8 mouse cellular contexts compared by ENCODE assay signal in the genomic region with DNA sequence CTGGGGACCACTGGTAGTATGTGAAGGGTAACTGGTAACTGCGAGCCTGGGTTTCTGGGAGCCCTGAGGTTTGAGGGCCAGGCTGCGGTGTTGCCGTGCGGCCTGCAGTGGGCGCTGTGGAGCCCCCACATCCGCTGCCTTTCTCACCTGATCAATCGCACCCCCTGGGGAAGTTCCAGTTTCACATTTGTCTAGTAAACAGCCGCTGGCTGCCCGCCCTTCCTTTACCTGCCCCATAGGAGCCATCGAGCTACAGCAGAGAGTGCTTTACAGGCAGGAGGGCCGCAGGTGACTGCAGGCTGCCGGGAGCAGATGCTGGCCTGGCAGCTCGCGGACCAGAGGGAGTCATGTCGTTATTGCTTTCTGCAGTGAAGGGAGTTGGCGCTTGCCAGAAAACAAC.
DNase-seq lines count a peak whose midpoint lies in the region; ATAC-seq and TF ChIP-seq lines count a peak whose summit lies in the region.

No protein-coding gene starts in this region.

- peak; percentile 62 for ATAC-seq in embryonic facial prominence, embryonic 15.5 days (ENCODE audit: insufficient number of reproducible peaks, low FRiP score, low TSS enrichment, low read depth)
- ATAC-seq in heart, embryonic 14.5 days (ENCODE audit: insufficient number of reproducible peaks, insufficient read depth, low FRiP score, low read depth) = no peak
- peak; percentile 35; the same call in 1 of the 2 replicates for ATAC-seq in kidney, postnatal 0 days (replicated peaks; ENCODE audit: low FRiP score, low read depth)
- ATAC-seq in liver, embryonic 13.5 days (ENCODE audit: low read depth) = no peak; the same call in 1 of the 2 replicates
- no peak for ATAC-seq in stomach, embryonic 16.5 days (ENCODE audit: insufficient read depth, low FRiP score)

- H3K27me3 ChIP-seq in embryonic facial prominence, embryonic 15.5 days = 0 out of 2 replicates have a peak, but pooled peaks cover 3% of the 10 kb centered on the region
- peaks cover 58% of the 10 kb centered on the region for H3K27me3 ChIP-seq in heart, embryonic 14.5 days (ENCODE audit: control insufficient read depth, insufficient read depth, low read length)
- no peaks in the 10 kb centered on the region for H3K27me3 ChIP-seq in kidney, postnatal 0 days (ENCODE audit: insufficient read depth, low read length)
- H3K27me3 ChIP-seq in liver, embryonic 13.5 days = peaks cover 9% of the 10 kb centered on the region; the same call in 1 of the 2 replicates
- no peaks in the 10 kb centered on the region for H3K27me3 ChIP-seq in stomach, embryonic 16.5 days (ENCODE audit: control insufficient read depth, insufficient read depth, low read length)

- no peaks in the 10 kb centered on the region for H3K36me3 ChIP-seq in embryonic facial prominence, embryonic 15.5 days
- peaks cover 10% of the 10 kb centered on the region; the same call in 1 of the 2 replicates for H3K36me3 ChIP-seq in heart, embryonic 14.5 days (ENCODE audit: control insufficient read depth, insufficient read depth, low read length)
- no peaks in the 10 kb centered on the region for H3K36me3 ChIP-seq in kidney, postnatal 0 days (ENCODE audit: insufficient read depth, low read length)
- no peaks in the 10 kb centered on the region for H3K36me3 ChIP-seq in liver, embryonic 13.5 days
- H3K36me3 ChIP-seq in stomach, embryonic 16.5 days (ENCODE audit: control insufficient read depth, insufficient read depth, low read length) = no peaks in the 10 kb centered on the region

- no peak for TF ChIP-seq POLR2A in bone marrow macrophage, adult 2 months (IDR thresholded peaks at IDR 0.05; ENCODE audit: borderline replicate concordance, low read depth, low read length)

- H3K9ac ChIP-seq in embryonic facial prominence, embryonic 15.5 days = no peak overlapping the region
- H3K9ac ChIP-seq in heart, embryonic 14.5 days (ENCODE audit: low read length) = peak overlapping the region; percentile 59
- peak overlapping the region; percentile 52 for H3K9ac ChIP-seq in kidney, postnatal 0 days (ENCODE audit: low read depth, low read length)
- H3K9ac ChIP-seq in liver, embryonic 13.5 days = no peak overlapping the region
- H3K9ac ChIP-seq in stomach, embryonic 16.5 days (ENCODE audit: low read length) = peak overlapping the region; percentile 62

- no peak overlapping the region for H3K27ac ChIP-seq in bone marrow macrophage, adult 2 months (ENCODE audit: insufficient read depth, low read depth, low read length)
- no peak overlapping the region; the same call in 1 of the 2 replicates for H3K27ac ChIP-seq in embryonic facial prominence, embryonic 15.5 days (replicated peaks)
- H3K27ac ChIP-seq in heart, embryonic 14.5 days (replicated peaks in 1 of 2; ENCODE audit: control insufficient read depth in 1 of 2, insufficient read depth in 1 of 2, low read depth in 2 of 2, low read length in 2 of 2) = no peak overlapping the region
- H3K27ac ChIP-seq in kidney, postnatal 0 days = no peak overlapping the region
- H3K27ac ChIP-seq in liver, embryonic 13.5 days = no peak overlapping the region
- H3K27ac ChIP-seq in stomach, embryonic 16.5 days (ENCODE audit: low read length) = no peak overlapping the region

- H3K4me3 ChIP-seq in bone marrow macrophage, adult 2 months (ENCODE audit: insufficient read depth, low read length) = peak overlapping the region; percentile 65
- peak overlapping the region; percentile 36 for H3K4me3 ChIP-seq in embryonic facial prominence, embryonic 15.5 days (replicated peaks)
- H3K4me3 ChIP-seq in heart, embryonic 14.5 days (ENCODE audit: control insufficient read depth in 1 of 2, insufficient read depth in 1 of 2, low read depth in 1 of 2, low read length in 2 of 2) = peak overlapping the region; percentile 39 to 46
- H3K4me3 ChIP-seq in kidney, postnatal 0 days (replicated peaks; ENCODE audit: low read depth, low read length) = peak overlapping the region; percentile 28; the same call in 1 of the 2 replicates
- peak overlapping the region; percentile 50 for H3K4me3 ChIP-seq in liver, embryonic 13.5 days (replicated peaks)
- peak overlapping the region; percentile 38 for H3K4me3 ChIP-seq in stomach, embryonic 16.5 days (replicated peaks; ENCODE audit: low read length)

- no peaks in the 10 kb centered on the region for H3K9me3 ChIP-seq in embryonic facial prominence, embryonic 15.5 days (replicated peaks)
- H3K9me3 ChIP-seq in heart, embryonic 14.5 days (ENCODE audit: control insufficient read depth, low read length) = no peaks in the 10 kb centered on the region
- no peaks in the 10 kb centered on the region for H3K9me3 ChIP-seq in kidney, postnatal 0 days (replicated peaks; ENCODE audit: low read length)
- H3K9me3 ChIP-seq in liver, embryonic 13.5 days (replicated peaks) = no peaks in the 10 kb centered on the region
- no peaks in the 10 kb centered on the region for H3K9me3 ChIP-seq in stomach, embryonic 16.5 days (replicated peaks; ENCODE audit: control insufficient read depth, low read length)

- WGBS in embryonic facial prominence, embryonic 15.5 days = 7% methylated on average over 16 of the region's 16 CpGs
- 5% methylated on average over 16 of the region's 16 CpGs for WGBS in heart, embryonic 14.5 days
- WGBS in kidney, postnatal 0 days = 3% methylated on average over 16 of the region's 16 CpGs
- 9% methylated on average over 16 of the region's 16 CpGs for WGBS in liver, embryonic 13.5 days (ENCODE audit: insufficient replicate concordance)
- 13% methylated on average over 16 of the region's 16 CpGs for WGBS in stomach, embryonic 16.5 days

- peak; percentile 90 for DNase-seq in CD4-positive helper T cell, adult 2 months (ENCODE audit: low read depth, low spot score)
- peak; percentile 68 for DNase-seq in kidney, postnatal 0 days (ENCODE audit: low spot score)
- DNase-seq in liver, embryonic 13.5 days = peak; percentile 18
- peak; percentile 93 for DNase-seq in naive thymus-derived CD4-positive, alpha-beta T cell, adult 2 months (ENCODE audit: low read depth)

- TF ChIP-seq CTCF in bone marrow macrophage, adult 2 months (IDR thresholded peaks at IDR 0.05; ENCODE audit: low read depth, low read length) = peak; percentile 87
- peak; percentile 82 for TF ChIP-seq CTCF in kidney, postnatal 0 days (IDR thresholded peaks at IDR 0.05; ENCODE audit: low read depth)

- peaks cover 11% of the 10 kb centered on the region for H3K4me1 ChIP-seq in bone marrow macrophage, adult 2 months (ENCODE audit: control insufficient read depth, insufficient read depth, low read length)
- peaks cover 20% of the 10 kb centered on the region for H3K4me1 ChIP-seq in embryonic facial prominence, embryonic 15.5 days
- H3K4me1 ChIP-seq in heart, embryonic 14.5 days (ENCODE audit: control insufficient read depth in 2 of 2, insufficient read depth in 2 of 2, low read length in 2 of 2) = no peaks in the 10 kb centered on the region; a peak in 1 of 4 replicates
- 0 out of 2 replicates have a peak, but pooled peaks cover 2% of the 10 kb centered on the region for H3K4me1 ChIP-seq in kidney, postnatal 0 days (replicated peaks; ENCODE audit: insufficient read depth, low read length)
- peaks cover 3% of the 10 kb centered on the region; the same call in 1 of the 2 replicates for H3K4me1 ChIP-seq in liver, embryonic 13.5 days (replicated peaks)
- H3K4me1 ChIP-seq in stomach, embryonic 16.5 days (ENCODE audit: control insufficient read depth, insufficient read depth, low read length) = peaks cover 6% of the 10 kb centered on the region; the same call in 1 of the 2 replicates

- peak overlapping the region; percentile 52 for H3K4me2 ChIP-seq in embryonic facial prominence, embryonic 15.5 days (replicated peaks)
- H3K4me2 ChIP-seq in heart, embryonic 14.5 days (ENCODE audit: low read length) = peak overlapping the region; percentile 61
- H3K4me2 ChIP-seq in kidney, postnatal 0 days (ENCODE audit: low read length) = peak overlapping the region; percentile 61
- peak overlapping the region; percentile 60 for H3K4me2 ChIP-seq in liver, embryonic 13.5 days
- peak overlapping the region; percentile 48 for H3K4me2 ChIP-seq in stomach, embryonic 16.5 days (ENCODE audit: low read depth, low read length)

Comparison
In these comparisons a context has a peak if more than half of its experiments do, and no peak if none do; other contexts are left out.
1. DNase-seq: peak in every context shown above with its lines; median percentile 93 in naive thymus-derived CD4-positive, alpha-beta T cell, adult 2 months; 90 in CD4-positive helper T cell, adult 2 months; 68 in kidney, postnatal 0 days; 18 in liver, embryonic 13.5 days.
2. ATAC-seq: peak in embryonic facial prominence, embryonic 15.5 days (single experiment) and kidney, postnatal 0 days (single experiment); none in heart, embryonic 14.5 days (single experiment), liver, embryonic 13.5 days (single experiment) and stomach, embryonic 16.5 days (single experiment).
3. H3K9ac ChIP-seq: peak in heart, embryonic 14.5 days (single experiment), kidney, postnatal 0 days (single experiment) and stomach, embryonic 16.5 days (single experiment); none in embryonic facial prominence, embryonic 15.5 days (single experiment) and liver, embryonic 13.5 days (single experiment).
4. Peak in every context shown above with its lines, with median percentiles within 50 percentile points of each other: H3K4me3 ChIP-seq and H3K4me2 ChIP-seq.